Mouse (Mus musculus): ENCODE results near the gene Slc19a1. TPM values are rescaled to one million over a fixed set of nuclear protein-coding genes. Genes with fewer than 3 reads are reported as not detected.

The Slc19a1 gene
- polyA plus RNA-seq, 1 experiment from 2014 or later: 13.9 TPM

DNA sequence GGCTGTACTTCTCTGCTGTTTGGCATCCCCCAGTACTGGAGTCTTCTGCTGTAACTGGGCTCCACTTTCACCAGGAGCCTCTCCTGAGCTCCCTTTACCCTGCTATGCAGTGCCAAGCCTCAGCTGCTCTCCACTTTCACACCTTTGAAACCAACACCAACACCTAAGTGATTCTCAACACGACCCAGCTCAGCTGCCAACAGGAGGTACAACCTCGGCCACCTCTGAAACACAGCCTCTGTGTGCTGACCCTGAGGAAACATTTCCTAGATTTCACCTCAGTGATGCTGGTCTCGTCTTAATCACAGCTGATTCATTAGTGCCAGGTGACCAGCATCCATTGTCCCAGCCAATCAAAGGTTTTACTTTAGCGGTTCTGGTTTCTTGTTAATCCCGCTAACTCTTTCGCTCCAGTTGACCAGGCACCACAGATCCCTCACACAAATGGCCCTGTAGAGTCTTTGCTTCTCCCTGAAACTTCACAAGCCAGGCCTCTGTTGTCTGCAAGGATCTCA lies 3.2 kb upstream of the Slc19a1 start:
- ATAC-seq (ENCODE audit: low FRiP score, low TSS enrichment): no peak
- 67% methylated on average over 6 of the region's 6 CpGs for WGBS
- H3K9me3 ChIP-seq (ENCODE audit: control insufficient read depth, low read length): no peaks in the 10 kb centered on the region
- no peaks in the 10 kb centered on the region for H3K27me3 ChIP-seq (ENCODE audit: control insufficient read depth, insufficient read depth, low read length)
- TF ChIP-seq CTCF (IDR thresholded peaks at IDR 0.05; ENCODE audit: low read depth): no peak
- TF ChIP-seq EP300 (optimal IDR thresholded peaks at IDR 0.05): no peak
- H3K9ac ChIP-seq (ENCODE audit: low read length): no peak overlapping the region
- no peaks in the 10 kb centered on the region for H3K36me3 ChIP-seq (ENCODE audit: control insufficient read depth, insufficient read depth, low read length)
- 0 out of 2 replicates have a peak, but pooled peaks cover 2% of the 10 kb centered on the region for H3K4me1 ChIP-seq (replicated peaks; ENCODE audit: control insufficient read depth, insufficient read depth)
- H3K4me3 ChIP-seq (ENCODE audit: low read depth, low read length): no peak overlapping the region
- no peak for DNase-seq (ENCODE audit: low spot score)
- H3K27ac ChIP-seq (replicated peaks): no peak overlapping the region
- no peak overlapping the region for H3K4me2 ChIP-seq (replicated peaks; ENCODE audit: low read depth)

DNA sequence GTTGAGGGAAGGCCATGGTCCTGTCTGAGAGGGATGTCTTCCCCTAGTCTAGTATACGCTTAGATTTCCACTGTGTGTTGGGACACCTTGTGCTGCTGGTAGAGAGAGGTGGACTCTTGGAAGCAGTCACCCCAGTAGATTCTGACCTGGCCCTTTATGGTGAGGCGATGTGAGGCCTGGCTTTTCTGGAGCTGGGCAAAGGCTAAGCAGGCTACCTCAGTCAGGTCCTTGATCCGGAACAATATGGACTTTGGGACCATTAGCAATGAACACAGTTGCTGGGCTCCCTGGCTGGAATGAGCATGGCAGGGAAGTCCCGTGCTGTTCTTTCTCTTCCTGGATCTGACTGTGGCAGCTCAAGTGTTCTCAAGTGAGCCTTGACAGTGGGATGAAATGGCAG lies 2.3 kb upstream of the Slc19a1 start:
- Histone ChIP-seq H3K27me3 (ENCODE audit: control insufficient read depth, insufficient read depth, low read length) (no peaks in the 10 kb centered on the region), H3K4me2 (replicated peaks; ENCODE audit: low read depth) (no peak overlapping the region), H3K4me3 (ENCODE audit: low read depth, low read length) (no peak overlapping the region), H3K4me1 (replicated peaks; ENCODE audit: control insufficient read depth, insufficient read depth) (0 out of 2 replicates have a peak, but pooled peaks cover 4% of the 10 kb centered on the region), H3K9ac (ENCODE audit: low read length) (no peak overlapping the region), H3K27ac (replicated peaks) (no peak overlapping the region), H3K9me3 (ENCODE audit: control insufficient read depth, low read length) (no peaks in the 10 kb centered on the region), H3K36me3 (ENCODE audit: control insufficient read depth, insufficient read depth, low read length) (no peaks in the 10 kb centered on the region)
- TF ChIP-seq EP300 (optimal IDR thresholded peaks at IDR 0.05): no peak
- TF ChIP-seq CTCF (IDR thresholded peaks at IDR 0.05; ENCODE audit: low read depth): no peak
- DNase-seq (ENCODE audit: low spot score) (no peak), ATAC-seq (ENCODE audit: low FRiP score, low TSS enrichment) (no peak)
- WGBS: 84% methylated on average over 4 of the region's 4 CpGs

DNA sequence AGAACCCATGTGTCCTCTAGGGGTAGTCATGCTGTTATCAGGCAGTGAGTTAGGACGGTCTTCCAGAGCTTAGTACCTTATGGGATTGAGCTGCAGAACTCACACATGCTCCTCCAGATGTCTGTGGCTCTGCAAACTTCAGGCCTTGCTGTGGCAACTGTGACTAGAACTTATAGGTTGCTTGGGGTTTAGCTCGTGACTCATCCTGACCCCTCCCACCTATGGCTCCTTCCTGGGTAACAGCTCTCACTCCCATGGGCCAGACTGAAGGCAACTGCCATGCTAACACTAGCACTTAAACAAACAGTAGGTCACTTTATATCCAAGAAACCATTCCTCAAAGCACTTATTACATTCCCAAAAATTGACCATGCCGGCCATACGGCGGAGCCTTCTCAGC lies 1.4 kb upstream of the Slc19a1 start:
- no peak overlapping the region for H3K4me2 ChIP-seq (replicated peaks; ENCODE audit: low read depth)
- ATAC-seq (ENCODE audit: low FRiP score, low TSS enrichment): no peak
- 86% methylated on average over 5 of the region's 5 CpGs for WGBS
- no peak overlapping the region for H3K4me3 ChIP-seq (ENCODE audit: low read depth, low read length)
- no peak for DNase-seq (ENCODE audit: low spot score)
- 0 out of 2 replicates have a peak, but pooled peaks cover 4% of the 10 kb centered on the region for H3K4me1 ChIP-seq (replicated peaks; ENCODE audit: control insufficient read depth, insufficient read depth)
- H3K27ac ChIP-seq (replicated peaks): no peak overlapping the region
- TF ChIP-seq EP300 (optimal IDR thresholded peaks at IDR 0.05) (no peak), CTCF (IDR thresholded peaks at IDR 0.05; ENCODE audit: low read depth) (no peak)
- no peaks in the 10 kb centered on the region for H3K36me3 ChIP-seq (ENCODE audit: control insufficient read depth, insufficient read depth, low read length)
- H3K27me3 ChIP-seq (ENCODE audit: control insufficient read depth, insufficient read depth, low read length): no peaks in the 10 kb centered on the region
- no peaks in the 10 kb centered on the region for H3K9me3 ChIP-seq (ENCODE audit: control insufficient read depth, low read length)
- no peak overlapping the region for H3K9ac ChIP-seq (ENCODE audit: low read length)

DNA sequence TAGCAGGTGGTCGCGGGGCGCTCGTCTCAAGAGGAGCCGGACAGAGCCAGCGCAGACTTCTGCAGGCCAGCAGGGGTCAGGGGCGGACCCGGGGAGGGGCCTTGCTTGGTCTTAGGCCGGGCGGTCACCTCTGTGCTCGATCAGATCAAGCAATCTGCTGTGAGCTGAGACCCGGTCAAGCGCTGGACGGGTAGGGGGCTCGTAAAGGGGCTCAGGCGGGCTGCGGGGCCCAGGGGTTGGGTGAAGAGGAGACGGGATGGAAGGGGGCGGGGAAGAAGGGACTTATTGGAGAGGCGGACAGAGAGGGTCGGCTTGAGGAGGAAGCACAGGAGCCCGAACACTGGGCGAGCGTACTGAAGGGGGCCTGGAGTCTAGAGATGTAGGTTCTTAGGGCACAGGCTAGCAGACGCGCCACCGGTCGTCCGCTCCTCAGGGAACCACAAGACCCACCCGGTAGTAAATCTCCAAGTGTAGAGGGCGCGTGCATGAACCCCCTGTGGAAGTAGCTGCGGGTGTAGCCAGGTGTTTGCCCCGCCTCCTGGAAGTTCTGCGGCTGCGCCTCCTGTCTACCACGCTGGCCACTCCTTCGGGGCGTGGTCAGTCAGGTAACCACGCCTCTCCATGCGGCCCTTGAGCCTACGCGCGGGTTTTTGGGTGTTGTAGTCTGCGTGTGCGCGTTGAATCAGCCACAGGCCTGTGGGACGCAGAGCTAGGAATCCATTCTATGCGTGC lies 716 bp downstream of the Slc19a1 start:
- peak; percentile 96 for DNase-seq (ENCODE audit: low spot score)
- Histone ChIP-seq H3K4me2 (replicated peaks; ENCODE audit: low read depth) (peak overlapping the region; percentile 95), H3K4me1 (replicated peaks; ENCODE audit: control insufficient read depth, insufficient read depth) (0 out of 2 replicates have a peak, but pooled peaks cover 4% of the 10 kb centered on the region), H3K27ac (replicated peaks) (peak overlapping the region; percentile 45; the same call in 1 of the 2 replicates), H3K4me3 (ENCODE audit: low read depth, low read length) (peak overlapping the region; percentile 61), H3K27me3 (ENCODE audit: control insufficient read depth, insufficient read depth, low read length) (no peaks in the 10 kb centered on the region), H3K36me3 (ENCODE audit: control insufficient read depth, insufficient read depth, low read length) (peaks cover 3% of the 10 kb centered on the region; the same call in 1 of the 2 replicates), H3K9me3 (ENCODE audit: control insufficient read depth, low read length) (no peaks in the 10 kb centered on the region), H3K9ac (ENCODE audit: low read length) (peak overlapping the region; percentile 73)
- under 1% methylated on average over 49 of the region's 49 CpGs for WGBS
- peak; percentile 93 for ATAC-seq (ENCODE audit: low FRiP score, low TSS enrichment)
- TF ChIP-seq EP300 (optimal IDR thresholded peaks at IDR 0.05): no peak
- TF ChIP-seq CTCF (IDR thresholded peaks at IDR 0.05; ENCODE audit: low read depth): peak; percentile 54

DNA sequence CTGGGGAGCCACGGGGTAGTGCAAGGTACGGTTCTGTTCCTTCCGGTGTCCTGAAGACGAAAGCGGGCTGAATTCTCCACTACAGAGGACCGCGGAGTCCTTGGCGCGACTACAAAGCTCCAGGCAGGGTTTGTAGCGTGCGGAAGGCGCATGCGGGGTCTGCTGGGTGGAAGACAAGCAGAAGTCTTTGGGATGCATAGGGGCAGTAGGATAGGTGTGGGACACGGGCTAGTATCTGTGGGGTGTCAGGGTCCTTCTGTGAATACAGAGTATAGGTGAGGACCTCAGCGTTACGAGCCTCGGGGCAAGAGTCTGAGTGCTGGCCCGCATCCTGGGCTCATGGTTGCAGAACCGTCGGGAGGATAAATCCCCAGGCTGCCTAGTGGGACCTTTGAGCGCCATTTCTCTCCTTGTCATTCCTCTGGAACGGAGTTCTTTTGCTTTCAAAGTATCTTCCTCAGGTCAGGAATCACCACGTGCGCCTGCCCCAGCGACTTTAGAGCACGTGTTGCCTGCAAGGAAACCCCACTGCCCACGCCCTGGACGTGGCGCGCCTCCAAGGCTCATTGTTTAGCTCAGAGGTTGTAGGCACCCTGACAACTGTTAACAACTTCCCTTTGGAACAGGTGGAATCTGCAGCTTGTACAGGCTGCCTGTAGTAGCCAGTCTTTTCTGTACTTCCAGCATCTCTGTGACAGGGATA lies 1.4 kb downstream of the Slc19a1 start:
- TF ChIP-seq EP300 (optimal IDR thresholded peaks at IDR 0.05) (no peak), CTCF (IDR thresholded peaks at IDR 0.05; ENCODE audit: low read depth) (no peak)
- H3K4me1 ChIP-seq (replicated peaks; ENCODE audit: control insufficient read depth, insufficient read depth): 0 out of 2 replicates have a peak, but pooled peaks cover 4% of the 10 kb centered on the region
- under 1% methylated on average over 30 of the region's 30 CpGs for WGBS
- H3K27me3 ChIP-seq (ENCODE audit: control insufficient read depth, insufficient read depth, low read length): no peaks in the 10 kb centered on the region
- H3K9ac ChIP-seq (ENCODE audit: low read length): peak overlapping the region; percentile 61
- DNase-seq (ENCODE audit: low spot score): peak; percentile 81
- peaks cover 3% of the 10 kb centered on the region; the same call in 1 of the 2 replicates for H3K36me3 ChIP-seq (ENCODE audit: control insufficient read depth, insufficient read depth, low read length)
- H3K9me3 ChIP-seq (ENCODE audit: control insufficient read depth, low read length): no peaks in the 10 kb centered on the region
- peak overlapping the region; percentile 30; the same call in 1 of the 2 replicates for H3K27ac ChIP-seq (replicated peaks)
- peak; percentile 41 for ATAC-seq (ENCODE audit: low FRiP score, low TSS enrichment)
- H3K4me3 ChIP-seq (ENCODE audit: low read depth, low read length): peak overlapping the region; percentile 61
- peak overlapping the region; percentile 95 for H3K4me2 ChIP-seq (replicated peaks; ENCODE audit: low read depth)
